Mouse (Mus musculus): Measurements from ENCODE around the gene Dock2. TPM values are rescaled to one million over a fixed set of nuclear protein-coding genes. Genes with fewer than 3 reads are reported as not detected.

Dock2 gene
- total and polyA plus RNA-seq, 3 experiments = 79.6 to 151 (median 133) TPM

- Histone ChIP-seq H3K27ac (ENCODE audit: insufficient read depth, low read depth) (no peak overlapping the region), H3K9ac (ENCODE audit: insufficient read depth, low read depth) (no peak overlapping the region), H3K36me3 (replicated peaks in 1 of 2; ENCODE audit: control insufficient read depth in 1 of 2, insufficient read depth in 1 of 2, low read length in 1 of 2) (peaks cover 65 to 94% of the 10 kb centered on the region in 2 experiments), H3K9me3 (replicated peaks; ENCODE audit: low read length) (no peaks in the 10 kb centered on the region), H3K27me3 (replicated peaks) (no peaks in the 10 kb centered on the region), H3K4me3 (replicated peaks in 1 of 3; ENCODE audit: low read depth in 2 of 3, low read length in 2 of 3, poor library complexity in 1 of 3) (no peak overlapping the region), H3K79me2 (replicated peaks; ENCODE audit: control insufficient read depth, extremely low read depth, insufficient read depth, poor library complexity, severe bottlenecking) (no peaks in the 10 kb centered on the region), H3K4me1 (ENCODE audit: control insufficient read depth in 1 of 2, insufficient read depth in 2 of 2) (no peaks in the 10 kb centered on the region; a peak in 1 of 4 replicates), H3K4me2 (ENCODE audit: insufficient read depth, low read depth, poor library complexity, severe bottlenecking) (no peak overlapping the region)
- in situ Hi-C loops (cut with MboI; ENCODE audit: low pct_ligation_motif_present, low pct_unique_long_range_greater_than_20kb, low sequenced_read_pairs) = no loop called here
- TF ChIP-seq MAZ (IDR thresholded peaks at IDR 0.05; ENCODE audit: low read depth, low read length) = no peak
- no peak for TF ChIP-seq JUND (conservative IDR thresholded peaks at IDR 0.05; ENCODE audit: low read depth, low read length)
- TF ChIP-seq E2F4 (IDR thresholded peaks at IDR 0.05; ENCODE audit: insufficient replicate concordance, low read depth, low read length) = no peak
- TF ChIP-seq ZKSCAN1 (IDR thresholded peaks at IDR 0.05; ENCODE audit: borderline replicate concordance, low read depth, low read length) = no peak
- TF ChIP-seq EP300 (IDR thresholded peaks at IDR 0.05; ENCODE audit: low read length) = no peak
- DNase-seq (ENCODE audit: extremely low read depth) = no peak
- dilution Hi-C loops (cut with MboI; ENCODE audit: extremely low pct_ligation_motif_present, extremely low pct_unique_long_range_greater_than_20kb, low sequenced_read_pairs) = no loop called here
Observed at GRCm38 (mm10) chr11:34416619-34416979, 367.1 kb downstream of the Dock2 start.

- TF ChIP-seq POLR2A (IDR thresholded peaks at IDR 0.05; ENCODE audit: low read depth, low read length) = no peak
- no peak for TF ChIP-seq USF2 (conservative IDR thresholded peaks at IDR 0.05; ENCODE audit: low read depth, low read length)
- TF ChIP-seq CTCF (conservative IDR thresholded peaks at IDR 0.05 in 1 of 2, IDR thresholded peaks at IDR 0.05 in 1 of 2; ENCODE audit: low read depth in 2 of 2, low read length in 2 of 2) = no peak
- no peak for TF ChIP-seq BHLHE40 (IDR thresholded peaks at IDR 0.05; ENCODE audit: low read depth, low read length)
- TF ChIP-seq E2F4 (IDR thresholded peaks at IDR 0.05; ENCODE audit: insufficient replicate concordance, low read depth, low read length) = no peak
- TF ChIP-seq ZC3H11A (IDR thresholded peaks at IDR 0.05; ENCODE audit: low read depth, low read length) = no peak
- TF ChIP-seq JUND (conservative IDR thresholded peaks at IDR 0.05; ENCODE audit: low read depth, low read length) = no peak
- no peak for TF ChIP-seq HCFC1 (IDR thresholded peaks at IDR 0.05; ENCODE audit: low read depth, low read length)
- dilution Hi-C loops (cut with MboI; ENCODE audit: extremely low pct_ligation_motif_present, extremely low pct_unique_long_range_greater_than_20kb, low sequenced_read_pairs) (no loop called here), in situ Hi-C loops (cut with MboI; ENCODE audit: low pct_ligation_motif_present, low pct_unique_long_range_greater_than_20kb, low sequenced_read_pairs) (no loop called here)
- Histone ChIP-seq H3K4me3 (replicated peaks in 1 of 3; ENCODE audit: low read depth in 2 of 3, low read length in 2 of 3, poor library complexity in 1 of 3) (no peak overlapping the region), H3K27me3 (replicated peaks) (no peaks in the 10 kb centered on the region), H3K27ac (ENCODE audit: insufficient read depth, low read depth) (no peak overlapping the region), H3K9ac (ENCODE audit: insufficient read depth, low read depth) (no peak overlapping the region), H3K79me2 (replicated peaks; ENCODE audit: control insufficient read depth, extremely low read depth, insufficient read depth, poor library complexity, severe bottlenecking) (no peaks in the 10 kb centered on the region), H3K4me2 (ENCODE audit: insufficient read depth, low read depth, poor library complexity, severe bottlenecking) (no peak overlapping the region), H3K9me3 (replicated peaks; ENCODE audit: low read length) (no peaks in the 10 kb centered on the region), H3K36me3 (replicated peaks in 1 of 2; ENCODE audit: control insufficient read depth in 1 of 2, insufficient read depth in 1 of 2, low read length in 1 of 2) (peaks cover 68 to 95% of the 10 kb centered on the region in 2 experiments), H3K4me1 (ENCODE audit: control insufficient read depth in 1 of 2, insufficient read depth in 2 of 2) (peaks cover 0 to 4% of the 10 kb centered on the region in 2 experiments; a peak in 1 of 4 replicates)
- no peak for DNase-seq (ENCODE audit: extremely low read depth)
Observed at GRCm38 (mm10) chr11:34415884-34416618, 367.6 kb downstream of the Dock2 start.

GRCm38 (mm10) chr11:34406850-34407249 is 376.8 kb downstream of the Dock2 start:
- no peak for TF ChIP-seq TCF12 (IDR thresholded peaks at IDR 0.05; ENCODE audit: low read depth, low read length)
- no peak for TF ChIP-seq USF2 (conservative IDR thresholded peaks at IDR 0.05; ENCODE audit: low read depth, low read length)
- TF ChIP-seq RAD21 (IDR thresholded peaks at IDR 0.05; ENCODE audit: low read depth, low read length) = no peak
- TF ChIP-seq SMC3 (IDR thresholded peaks at IDR 0.05; ENCODE audit: low read depth, low read length) = no peak
- no peak for TF ChIP-seq TBP (conservative IDR thresholded peaks at IDR 0.05; ENCODE audit: low read depth, low read length)
- TF ChIP-seq CHD1 (IDR thresholded peaks at IDR 0.05; ENCODE audit: low read depth, low read length) = no peak
- TF ChIP-seq ZC3H11A (IDR thresholded peaks at IDR 0.05; ENCODE audit: low read depth, low read length) = no peak
- no peak for TF ChIP-seq MAX (IDR thresholded peaks at IDR 0.05; ENCODE audit: low read length)
- no peak for TF ChIP-seq NRF1 (IDR thresholded peaks at IDR 0.05; ENCODE audit: low read depth, low read length)
- no peak for TF ChIP-seq MAZ (IDR thresholded peaks at IDR 0.05; ENCODE audit: low read depth, low read length)
- no peak for TF ChIP-seq ZKSCAN1 (IDR thresholded peaks at IDR 0.05; ENCODE audit: borderline replicate concordance, low read depth, low read length)
- no peak for TF ChIP-seq BHLHE40 (IDR thresholded peaks at IDR 0.05; ENCODE audit: low read depth, low read length)
- no peak for TF ChIP-seq EP300 (IDR thresholded peaks at IDR 0.05; ENCODE audit: low read length)
- no peak for TF ChIP-seq MAFK (IDR thresholded peaks at IDR 0.05; ENCODE audit: insufficient replicate concordance, low read length)
- no peak for TF ChIP-seq CHD2 (IDR thresholded peaks at IDR 0.05; ENCODE audit: low read length)
- TF ChIP-seq IRF4 (IDR thresholded peaks at IDR 0.05; ENCODE audit: low read depth, low read length) = no peak
- no peak for TF ChIP-seq MXI1 (IDR thresholded peaks at IDR 0.05; ENCODE audit: low read depth, low read length)
- TF ChIP-seq UBTF (IDR thresholded peaks at IDR 0.05; ENCODE audit: low read depth, low read length) = no peak
- Histone ChIP-seq H3K4me1 (ENCODE audit: control insufficient read depth in 1 of 2, insufficient read depth in 2 of 2) (peaks cover 3 to 60% of the 10 kb centered on the region in 2 experiments), H3K9me3 (replicated peaks; ENCODE audit: low read length) (no peaks in the 10 kb centered on the region), H3K4me2 (ENCODE audit: insufficient read depth, low read depth, poor library complexity, severe bottlenecking) (no peak overlapping the region), H3K27me3 (replicated peaks) (no peaks in the 10 kb centered on the region), H3K36me3 (replicated peaks in 1 of 2; ENCODE audit: control insufficient read depth in 1 of 2, insufficient read depth in 1 of 2, low read length in 1 of 2) (peaks cover 41 to 84% of the 10 kb centered on the region in 2 experiments), H3K79me2 (replicated peaks; ENCODE audit: control insufficient read depth, extremely low read depth, insufficient read depth, poor library complexity, severe bottlenecking) (no peaks in the 10 kb centered on the region), H3K4me3 (replicated peaks in 1 of 3; ENCODE audit: low read depth in 2 of 3, low read length in 2 of 3, poor library complexity in 1 of 3) (no peak overlapping the region), H3K9ac (ENCODE audit: insufficient read depth, low read depth) (no peak overlapping the region), H3K27ac (ENCODE audit: insufficient read depth, low read depth) (no peak overlapping the region)
- in situ Hi-C loops (cut with MboI; ENCODE audit: low pct_ligation_motif_present, low pct_unique_long_range_greater_than_20kb, low sequenced_read_pairs) = no loop called here
- DNase-seq (ENCODE audit: extremely low read depth) = no peak
- dilution Hi-C loops (cut with MboI; ENCODE audit: extremely low pct_ligation_motif_present, extremely low pct_unique_long_range_greater_than_20kb, low sequenced_read_pairs) = no loop called here
